Mouse (Mus musculus) midbrain, postnatal 0 days (tissue): ENCODE measurements around the gene Dnajc5. TPM values are rescaled to one million over a fixed set of nuclear protein-coding genes. Genes with fewer than 3 reads are reported as not detected.

ENCODE experiments used
- ATAC-seq: fragments of 200-750 bp; cut with Nextera tagmentation; 2 replicates; pipeline ENCODE4 v1.8.0; 2017; ENCODE audit warnings: moderate number of reproducible peaks, mild to moderate bottlenecking, moderate TSS enrichment, moderate library complexity; ENCODE audit not compliant: low FRiP score
- DNase-seq: peaks from one replicate; pipeline ENCODE4 v3.0.0-alpha.2; 2015; ENCODE audit warnings: low spot score
- H3K27ac ChIP-seq: fragments of 300-500 bp; sonication (generic); 2 replicates; pipeline ENCODE4 v1.5.1; 2014; ENCODE audit warnings: low read depth, mild to moderate bottlenecking, low read length, mixed read lengths
- H3K27me3 ChIP-seq: fragments of 300-500 bp; sonication (generic); 2 replicates; pipeline ENCODE4 v1.6.1; 2014; ENCODE audit warnings: low read length, control low read depth, mixed read lengths; ENCODE audit not compliant: insufficient read depth
- H3K36me3 ChIP-seq: fragments of 300-500 bp; sonication (generic); 2 replicates; pipeline ENCODE4 v1.6.1; 2014; ENCODE audit warnings: low read length, control low read depth, mixed read lengths; ENCODE audit not compliant: insufficient read depth
- H3K4me1 ChIP-seq: fragments of 300-500 bp; sonication (generic); 2 replicates; pipeline ENCODE4 v1.6.1; 2014; ENCODE audit warnings: mild to moderate bottlenecking, control low read depth, antibody characterized with exemption, low read length, mixed read lengths; ENCODE audit not compliant: insufficient read depth
- H3K4me2 ChIP-seq: fragments of 300-500 bp; sonication (generic); 2 replicates; pipeline ENCODE4 v1.6.1; 2014; ENCODE audit warnings: low read depth, mild to moderate bottlenecking, low read length, mixed read lengths; ENCODE audit not compliant: poor library complexity, severe bottlenecking
- H3K4me3 ChIP-seq: fragments of 300-500 bp; sonication (generic); 2 replicates; pipeline ENCODE4 v1.5.1; 2014; ENCODE audit warnings: low read depth, mild to moderate bottlenecking, low read length, moderate library complexity
- H3K9ac ChIP-seq: fragments of 300-500 bp; sonication (generic); replicated peaks from 2 replicates; pipeline ENCODE4 v1.6.1; 2014; ENCODE audit warnings: mild to moderate bottlenecking, low read length, moderate library complexity, mixed read lengths; ENCODE audit not compliant: poor library complexity, severe bottlenecking
- H3K9me3 ChIP-seq: fragments of 300-500 bp; sonication (generic); 2 replicates; pipeline ENCODE4 v1.6.1; 2016; ENCODE audit warnings: low read length, control low read depth
- CTCF ChIP-seq: IDR thresholded peaks from 2 replicates; pipeline ENCODE4 v1.5.1; 2016; ENCODE audit warnings: antibody characterized with exemption, mild to moderate bottlenecking
- WGBS: fragments of 180-500 bp; shearing (Covaris S2); extraction: QIAGEN DNeasy Blood & Tissue Kit; methylation state at CpG from one replicate; pipeline ENCODE4 v1.1.7; 2014; 5-methylcytosine and 5-hydroxymethylcytosine counted together
- polyA plus RNA-seq: library from polyadenylated mRNA; unstranded; fragments of >200 nt; fragmentation: Nextera tagmentation; extraction: Ambion mirVana; gene quantifications from 2 replicates; pipeline ENCODE4 v1.2.1, GENCODE M21; 2015
- total RNA-seq: library from RNA; depleted of rRNA; stranded (reverse); fragments of >200 nt; gene quantifications from 2 replicates; pipeline ENCODE4 v1.2.3, GENCODE M21; 2014

The Dnajc5 gene
- total and polyA plus RNA-seq, 2 experiments from 2014 or later: 303 to 487 TPM

DNA sequence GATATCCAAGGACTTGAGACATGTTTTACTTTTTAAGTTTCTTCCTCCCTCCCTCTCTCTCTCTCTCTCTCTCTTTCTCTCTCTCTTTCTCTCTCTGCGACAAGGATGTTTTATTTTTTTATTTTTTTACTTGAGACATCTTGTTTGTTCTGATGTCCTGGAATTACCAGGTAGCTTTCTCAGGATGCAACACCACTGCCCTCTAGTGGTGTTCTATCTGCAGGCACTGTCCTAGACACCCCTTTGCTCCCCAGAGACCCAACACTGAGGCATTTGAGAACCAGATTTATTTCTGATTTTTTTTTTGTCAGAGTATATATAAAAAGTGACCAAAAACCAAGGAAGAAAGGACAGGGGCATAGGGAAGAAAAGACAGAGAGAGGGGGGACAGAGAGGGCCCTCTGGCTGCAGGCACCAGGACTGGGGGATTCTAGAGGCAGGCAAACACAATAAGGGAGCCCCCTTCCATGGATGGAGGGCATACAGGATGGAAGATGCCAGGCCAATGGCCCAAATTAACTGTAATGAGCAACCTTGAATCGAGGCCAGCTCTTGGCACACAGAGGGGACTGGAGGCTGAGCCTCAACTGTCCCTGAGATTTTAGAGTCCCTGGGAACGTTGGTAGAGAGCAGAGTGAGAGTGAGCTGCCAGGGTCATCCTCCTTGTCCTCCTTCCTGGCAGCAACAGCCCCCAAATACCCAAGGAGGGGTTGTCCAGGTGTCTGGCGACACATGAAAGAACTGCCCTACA, 74.8 kb downstream of the Dnajc5 start:
- Histone ChIP-seq H3K4me3 (no peak overlapping the region), H3K4me2 (no peak overlapping the region), H3K9me3 (no peaks in the 10 kb centered on the region), H3K36me3 (peaks cover 14% of the 10 kb centered on the region), H3K9ac (no peak overlapping the region), H3K27ac (no peak overlapping the region), H3K4me1 (peaks cover 17% of the 10 kb centered on the region), H3K27me3 (no peaks in the 10 kb centered on the region)
- TF ChIP-seq CTCF: peak; percentile 77
- 57% methylated on average over 4 of the region's 4 CpGs for WGBS
- ATAC-seq (no peak), DNase-seq (peak; percentile 76)

- Histone ChIP-seq H3K9me3 (no peaks in the 10 kb centered on the region), H3K36me3 (peaks cover 9% of the 10 kb centered on the region; the same call in 1 of the 2 replicates), H3K4me1 (peaks cover 9% of the 10 kb centered on the region), H3K4me3 (no peak overlapping the region), H3K27me3 (no peaks in the 10 kb centered on the region), H3K9ac (no peak overlapping the region), H3K4me2 (no peak overlapping the region), H3K27ac (no peak overlapping the region)
- ATAC-seq (no peak), DNase-seq (no peak)
- no peak for TF ChIP-seq CTCF
- 71% methylated on average over 6 of the region's 6 CpGs for WGBS
Observed at GRCm38 (mm10) chr2:181596221-181596960, 76.1 kb downstream of the Dnajc5 start.

DNA sequence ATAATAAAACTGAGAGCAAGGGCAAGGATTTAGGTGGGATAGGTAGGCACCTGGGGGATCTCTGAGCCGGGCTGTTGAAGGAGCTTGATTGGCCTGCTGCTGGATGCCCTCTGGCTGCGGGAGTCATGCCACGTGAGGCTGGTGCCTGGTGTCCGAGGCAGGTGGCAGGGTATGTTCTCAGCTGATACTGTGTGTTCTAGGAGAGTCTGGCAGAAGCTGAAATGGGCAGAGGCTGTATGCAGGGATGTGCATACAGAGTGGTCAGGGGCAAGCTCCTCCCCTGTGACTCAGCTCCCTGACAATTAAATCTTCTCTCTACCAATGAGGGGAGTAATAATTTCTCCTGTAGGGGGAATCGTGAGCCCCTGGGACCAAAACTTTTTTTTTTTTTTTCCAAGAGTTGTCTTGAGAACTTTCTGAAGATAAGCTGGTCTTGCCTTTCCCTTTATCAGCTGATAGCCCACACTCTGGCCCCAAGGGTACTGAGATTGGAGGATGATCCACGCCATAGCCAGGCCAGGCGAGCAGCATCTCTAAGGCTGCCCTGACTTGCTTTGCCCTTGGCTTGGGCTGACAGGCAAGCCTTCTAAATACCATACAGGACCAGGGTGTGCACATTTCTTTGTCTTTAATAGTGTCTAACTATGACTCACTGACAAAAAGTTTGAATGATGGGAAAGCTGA, 77.2 kb downstream of the Dnajc5 start:
- DNase-seq: peak; percentile 40
- peak; percentile 49 for TF ChIP-seq CTCF
- Histone ChIP-seq H3K4me1 (peaks cover 8% of the 10 kb centered on the region; the same call in 1 of the 2 replicates), H3K4me2 (peak overlapping the region; percentile 73), H3K9ac (peak overlapping the region; percentile 91; the same call in 1 of the 2 replicates), H3K36me3 (peaks cover 9% of the 10 kb centered on the region; the same call in 1 of the 2 replicates), H3K27me3 (no peaks in the 10 kb centered on the region), H3K9me3 (no peaks in the 10 kb centered on the region), H3K4me3 (peak overlapping the region; percentile 81; the same call in 1 of the 2 replicates), H3K27ac (peak overlapping the region; percentile 94; the same call in 1 of the 2 replicates)
- ATAC-seq: no peak
- 68% methylated on average over 7 of the region's 7 CpGs for WGBS

- H3K4me1 ChIP-seq: peaks cover 8% of the 10 kb centered on the region; the same call in 1 of the 2 replicates
- WGBS: 1% methylated on average over 70 of the region's 71 CpGs
- peak; percentile 35; the same call in 1 of the 2 replicates for TF ChIP-seq CTCF
Observed at GRCm38 (mm10) chr2:181598454-181599351, 78.4 kb downstream of the Dnajc5 start, which contains the start of gene Samd10. Gene Samd10 (minus strand): TSS chr2:181599212.

GRCm38 (mm10) chr2:181600226-181600758, 80.0 kb downstream of the Dnajc5 start:
- H3K36me3 ChIP-seq: peaks cover 9% of the 10 kb centered on the region; the same call in 1 of the 2 replicates
- no peak for TF ChIP-seq CTCF
- H3K9ac ChIP-seq: peak overlapping the region; percentile 48
- H3K27me3 ChIP-seq: no peaks in the 10 kb centered on the region
- ATAC-seq (no peak), DNase-seq (no peak)
- peaks cover 8% of the 10 kb centered on the region; the same call in 1 of the 2 replicates for H3K4me1 ChIP-seq
- H3K4me2 ChIP-seq: peak overlapping the region; percentile 61
- WGBS: 69% methylated on average over 6 of the region's 6 CpGs
- H3K27ac ChIP-seq: peak overlapping the region; percentile 77
- no peaks in the 10 kb centered on the region for H3K9me3 ChIP-seq
- peak overlapping the region; percentile 60 for H3K4me3 ChIP-seq

More at GRCm38 (mm10) chr2:181598454-181599351, 78.4 kb downstream of the Dnajc5 start, which contains the start of gene Samd10:
- H3K4me2 ChIP-seq: peak within 1 kb of the TSS; percentile 73
- ATAC-seq (peak; percentile 60), DNase-seq (peak; percentile 81)
- peak within 1 kb of the TSS; percentile 94 for H3K27ac ChIP-seq
- H3K9ac ChIP-seq: peak within 1 kb of the TSS; percentile 91
- H3K4me3 ChIP-seq: peak within 1 kb of the TSS; percentile 81
- no peaks in the 10 kb centered on the region for H3K9me3 ChIP-seq
- H3K36me3 ChIP-seq: peaks cover 9% of the 10 kb centered on the region; the same call in 1 of the 2 replicates
- H3K27me3 ChIP-seq: no peaks in the 10 kb centered on the region
